Mouse (Mus musculus): Measurements from ENCODE around the gene Khsrp.

GRCm38 (mm10) chr17:57062011-57062521 lies 30.7 kb upstream of the Khsrp start:
- TF ChIP-seq CTCF (IDR thresholded peaks at IDR 0.05; ENCODE audit: low read depth, low read length) (no peak), POLR2A (IDR thresholded peaks at IDR 0.05; ENCODE audit: extremely low read depth, insufficient read depth, low read length) (0 out of 2 replicates have a peak, but pooled peaks have one; percentile 19)
